Mouse (Mus musculus): Measurements from ENCODE around the gene Ssx2ip. TPM values are rescaled to one million over a fixed set of nuclear protein-coding genes. Genes with fewer than 3 reads are reported as not detected.
"Not testable (repeated sequence)": the region's sequence is repeated elsewhere in the genome, so short reads cannot be mapped to it uniquely, and the experiment has no call there.

Ssx2ip gene
- polyA plus RNA-seq, 1 experiment from 2014 or later, result 30.5 TPM

GRCm38 (mm10) chr3:146423710-146424109, 19.3 kb downstream of the Ssx2ip start:
- Histone ChIP-seq H3K27ac (replicated peaks) (no peak overlapping the region), H3K9me3 (no peaks in the 10 kb centered on the region), H3K4me3 (no peak overlapping the region), H3K4me1 (peaks cover 17% of the 10 kb centered on the region), H3K27me3 (replicated peaks; ENCODE audit: low read depth, poor library complexity, severe bottlenecking) (no peaks in the 10 kb centered on the region), H3K36me3 (replicated peaks) (peaks cover 75% of the 10 kb centered on the region)
- WGBS, result 81% methylated on average over 7 of the region's 7 CpGs
- DNase-seq (ENCODE audit: low spot score), result no peak

GRCm38 (mm10) chr3:146424306-146424900, 20.0 kb downstream of the Ssx2ip start:
- Histone ChIP-seq H3K9me3 (no peaks in the 10 kb centered on the region), H3K36me3 (replicated peaks) (peaks cover 75% of the 10 kb centered on the region), H3K4me1 (peaks cover 17% of the 10 kb centered on the region), H3K4me3 (no peak overlapping the region), H3K27me3 (replicated peaks; ENCODE audit: low read depth, poor library complexity, severe bottlenecking) (no peaks in the 10 kb centered on the region), H3K27ac (replicated peaks) (no peak overlapping the region)
- no peak for DNase-seq (ENCODE audit: low spot score)
- 74% methylated on average over 7 of the region's 7 CpGs for WGBS

GRCm38 (mm10) chr3:146425902-146426301, 21.5 kb downstream of the Ssx2ip start:
- H3K27me3 ChIP-seq (replicated peaks; ENCODE audit: low read depth, poor library complexity, severe bottlenecking), result no peaks in the 10 kb centered on the region

GRCm38 (mm10) chr3:146426489-146426888, 22.0 kb downstream of the Ssx2ip start:
- H3K9me3 ChIP-seq, result no peaks in the 10 kb centered on the region
- peaks cover 79% of the 10 kb centered on the region for H3K36me3 ChIP-seq (replicated peaks)
- peaks cover 17% of the 10 kb centered on the region for H3K4me1 ChIP-seq
- H3K4me3 ChIP-seq, result no peak overlapping the region
- no peak for DNase-seq (ENCODE audit: low spot score)
- H3K27me3 ChIP-seq (replicated peaks; ENCODE audit: low read depth, poor library complexity, severe bottlenecking), result no peaks in the 10 kb centered on the region
- H3K27ac ChIP-seq (replicated peaks), result no peak overlapping the region
- 90% methylated on average over 8 of the region's 8 CpGs for whole genome bisulfite sequencing

More at GRCm38 (mm10) chr3:146425902-146426301, 21.5 kb downstream of the Ssx2ip start:
- H3K4me1 ChIP-seq, result peaks cover 17% of the 10 kb centered on the region
- no peak overlapping the region for H3K4me3 ChIP-seq
- WGBS, result 72% methylated on average over 7 of the region's 7 CpGs
- H3K9me3 ChIP-seq, result no peaks in the 10 kb centered on the region
- no peak overlapping the region for H3K27ac ChIP-seq (replicated peaks)
- no peak for DNase-seq (ENCODE audit: low spot score)
- peaks cover 75% of the 10 kb centered on the region for H3K36me3 ChIP-seq (replicated peaks)

DNA sequence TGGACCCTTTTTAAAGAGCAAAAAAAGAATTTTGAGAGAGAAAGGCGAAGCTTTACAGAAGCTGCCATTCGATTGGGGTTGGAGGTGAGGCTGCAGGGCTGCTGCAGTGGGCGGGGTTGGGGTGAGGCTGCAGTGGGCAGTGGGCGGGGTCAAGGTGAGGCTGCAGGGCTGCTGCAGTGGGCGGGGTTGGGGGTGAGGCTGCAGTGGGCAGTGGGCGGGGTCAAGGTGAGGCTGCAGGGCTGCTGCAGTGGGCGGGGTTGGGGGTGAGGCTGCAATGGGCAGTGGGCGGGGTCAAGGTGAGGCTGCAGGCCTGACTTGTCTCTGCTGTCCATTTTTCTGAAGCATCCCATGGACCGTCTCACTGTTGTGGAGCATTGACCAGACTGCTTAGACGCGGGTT, 28.6 kb downstream of the Ssx2ip start:
- DNase-seq (ENCODE audit: low spot score); H3K27me3 ChIP-seq (replicated peaks; ENCODE audit: low read depth, poor library complexity, severe bottlenecking); H3K9me3 ChIP-seq; H3K4me1 ChIP-seq; H3K27ac ChIP-seq (replicated peaks); H3K4me3 ChIP-seq: not testable (repeated sequence)
- H3K36me3 ChIP-seq (replicated peaks), result peaks cover 100% of the 10 kb centered on the region
- WGBS, result 90% methylated on average over 11 of the region's 11 CpGs

GRCm38 (mm10) chr3:146433681-146434350, 29.4 kb downstream of the Ssx2ip start:
- Histone ChIP-seq H3K4me3 (no peak overlapping the region), H3K27me3 (replicated peaks; ENCODE audit: low read depth, poor library complexity, severe bottlenecking) (no peaks in the 10 kb centered on the region), H3K4me1 (no peaks in the 10 kb centered on the region), H3K9me3 (no peaks in the 10 kb centered on the region), H3K27ac (replicated peaks) (no peak overlapping the region), H3K36me3 (replicated peaks) (peaks cover 100% of the 10 kb centered on the region)
- WGBS, result 89% methylated on average over 14 of the region's 14 CpGs
- DNase-seq (ENCODE audit: low spot score), result peak; percentile 6

GRCm38 (mm10) chr3:146434686-146435085, 30.2 kb downstream of the Ssx2ip start:
- Histone ChIP-seq H3K4me3 (no peak overlapping the region), H3K27me3 (replicated peaks; ENCODE audit: low read depth, poor library complexity, severe bottlenecking) (no peaks in the 10 kb centered on the region), H3K27ac (replicated peaks) (no peak overlapping the region), H3K9me3 (no peaks in the 10 kb centered on the region), H3K36me3 (replicated peaks) (peaks cover 95% of the 10 kb centered on the region), H3K4me1 (no peaks in the 10 kb centered on the region)
- WGBS, result 92% methylated on average over 8 of the region's 8 CpGs
- no peak for DNase-seq (ENCODE audit: low spot score)

GRCm38 (mm10) chr3:146435533-146435932, 31.1 kb downstream of the Ssx2ip start:
- no peaks in the 10 kb centered on the region for H3K4me1 ChIP-seq
- 92% methylated on average over 11 of the region's 11 CpGs for WGBS
- H3K9me3 ChIP-seq, result no peaks in the 10 kb centered on the region
- H3K36me3 ChIP-seq (replicated peaks), result peaks cover 93% of the 10 kb centered on the region
- H3K4me3 ChIP-seq, result no peak overlapping the region
- H3K27me3 ChIP-seq (replicated peaks; ENCODE audit: low read depth, poor library complexity, severe bottlenecking), result no peaks in the 10 kb centered on the region
- DNase-seq (ENCODE audit: low spot score), result no peak
- H3K27ac ChIP-seq (replicated peaks), result no peak overlapping the region

- H3K36me3 ChIP-seq (replicated peaks), result peaks cover 91% of the 10 kb centered on the region
- no peaks in the 10 kb centered on the region for H3K9me3 ChIP-seq
- WGBS, result 95% methylated on average over 8 of the region's 8 CpGs
- no peaks in the 10 kb centered on the region for H3K27me3 ChIP-seq (replicated peaks; ENCODE audit: low read depth, poor library complexity, severe bottlenecking)
- no peak overlapping the region for H3K4me3 ChIP-seq
- H3K4me1 ChIP-seq, result no peaks in the 10 kb centered on the region
- DNase-seq (ENCODE audit: low spot score), result no peak
- no peak overlapping the region for H3K27ac ChIP-seq (replicated peaks)
Measured at GRCm38 (mm10) chr3:146436114-146436513, 31.7 kb downstream of the Ssx2ip start.

DNA sequence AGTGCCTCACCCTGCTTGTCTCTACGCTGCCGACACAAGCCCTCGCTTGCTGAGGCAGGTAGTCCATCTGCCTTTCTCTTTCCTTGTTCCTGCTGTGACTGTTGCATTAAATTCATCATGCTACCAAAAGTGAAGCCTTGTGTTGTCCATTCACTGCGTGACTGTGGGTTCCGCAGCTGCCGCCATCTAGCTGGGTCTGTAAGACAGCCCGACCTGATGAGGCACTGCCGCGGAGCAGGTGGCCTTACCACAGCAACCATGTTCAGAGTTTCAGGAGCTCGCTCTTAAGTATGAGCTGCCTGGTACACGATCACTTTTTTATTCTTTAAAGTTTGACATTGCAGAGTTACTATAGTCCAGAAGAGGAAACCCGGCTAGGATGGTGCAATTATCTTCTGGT, 35.6 kb downstream of the Ssx2ip start:
- no peaks in the 10 kb centered on the region for H3K9me3 ChIP-seq
- no peak overlapping the region for H3K4me3 ChIP-seq
- no peaks in the 10 kb centered on the region for H3K4me1 ChIP-seq
- H3K36me3 ChIP-seq (replicated peaks), result peaks cover 68% of the 10 kb centered on the region
- no peaks in the 10 kb centered on the region for H3K27me3 ChIP-seq (replicated peaks; ENCODE audit: low read depth, poor library complexity, severe bottlenecking)
- no peak overlapping the region for H3K27ac ChIP-seq (replicated peaks)
- 93% methylated on average over 12 of the region's 12 CpGs for WGBS
- no peak for DNase-seq (ENCODE audit: low spot score)

- Histone ChIP-seq H3K36me3 (replicated peaks) (peaks cover 67% of the 10 kb centered on the region), H3K4me1 (no peaks in the 10 kb centered on the region), H3K27me3 (replicated peaks; ENCODE audit: low read depth, poor library complexity, severe bottlenecking) (no peaks in the 10 kb centered on the region), H3K9me3 (no peaks in the 10 kb centered on the region), H3K27ac (replicated peaks) (no peak overlapping the region), H3K4me3 (no peak overlapping the region)
- DNase-seq (ENCODE audit: low spot score), result no peak
- 87% methylated on average over 7 of the region's 7 CpGs for WGBS
Measured at GRCm38 (mm10) chr3:146440422-146440821, 36.0 kb downstream of the Ssx2ip start.

DNA sequence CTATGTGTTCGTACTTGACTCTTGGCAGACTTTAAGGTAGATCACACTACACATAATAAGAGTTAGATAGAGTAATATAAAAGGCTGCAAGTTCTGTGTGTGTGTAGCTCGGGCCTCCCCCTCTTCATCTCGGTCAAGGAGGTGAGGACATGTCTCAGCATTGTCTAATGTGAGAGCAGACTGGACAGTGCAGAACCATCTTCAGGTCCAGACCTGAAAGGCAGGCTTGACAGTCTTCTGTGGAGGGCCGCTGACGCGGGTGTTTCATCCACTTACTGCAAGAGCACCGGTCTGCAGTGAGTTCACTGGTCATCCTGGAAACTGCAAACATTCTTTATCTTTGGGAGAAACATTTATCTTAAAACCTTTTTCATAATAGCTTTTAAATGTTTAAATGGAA, 38.0 kb downstream of the Ssx2ip start:
- Histone ChIP-seq H3K36me3 (replicated peaks) (peaks cover 53% of the 10 kb centered on the region), H3K4me3 (no peak overlapping the region), H3K4me1 (no peaks in the 10 kb centered on the region), H3K9me3 (no peaks in the 10 kb centered on the region), H3K27me3 (replicated peaks; ENCODE audit: low read depth, poor library complexity, severe bottlenecking) (no peaks in the 10 kb centered on the region), H3K27ac (replicated peaks) (no peak overlapping the region)
- DNase-seq (ENCODE audit: low spot score), result no peak
- 90% methylated on average over 7 of the region's 7 CpGs for WGBS

GRCm38 (mm10) chr3:146442936-146443335, 38.5 kb downstream of the Ssx2ip start:
- Histone ChIP-seq H3K4me1 (no peaks in the 10 kb centered on the region), H3K9me3 (no peaks in the 10 kb centered on the region), H3K36me3 (replicated peaks) (peaks cover 49% of the 10 kb centered on the region), H3K4me3 (no peak overlapping the region), H3K27me3 (replicated peaks; ENCODE audit: low read depth, poor library complexity, severe bottlenecking) (no peaks in the 10 kb centered on the region), H3K27ac (replicated peaks) (no peak overlapping the region)
- WGBS, result 92% methylated on average over 8 of the region's 8 CpGs
- DNase-seq (ENCODE audit: low spot score), result no peak
